Mouse (Mus musculus) megakaryocyte progenitor cell, adult 5-6 weeks (primary cell): ENCODE measurements at regions not wholly inside any gene's neighbourhood (a gene's known extent, or its start where the extent isn't known, plus 50 kb on each side); places are given as distances from the start of the nearest gene placed in this dataset.

Experiments
- ATAC-seq: replicated peaks from 2 replicates; pipeline ENCODE4 v1.8.0; 2016; ENCODE audit warnings: mild to moderate bottlenecking, moderate TSS enrichment, inconsistent platforms; ENCODE audit not compliant: poor library complexity

GRCm38 (mm10) chr16:74984207-74984606, 572.6 kb upstream of the Robo2 start:
- no peak for ATAC-seq

- no peak for ATAC-seq
Observed at GRCm38 (mm10) chr16:74966099-74966498, 554.5 kb upstream of the Robo2 start.

- no peak for ATAC-seq
Observed at GRCm38 (mm10) chr16:74929739-74930138, 518.1 kb upstream of the Robo2 start.

- ATAC-seq = peak; percentile 93
Observed at GRCm38 (mm10) chr16:74900835-74901234, 489.2 kb upstream of the Robo2 start.

GRCm38 (mm10) chr16:74887724-74888123, 476.1 kb upstream of the Robo2 start:
- ATAC-seq = no peak

GRCm38 (mm10) chr16:74878603-74879002, 467.0 kb upstream of the Robo2 start:
- no peak for ATAC-seq

GRCm38 (mm10) chr16:74873756-74874155, 462.1 kb upstream of the Robo2 start:
- no peak for ATAC-seq

GRCm38 (mm10) chr16:74857752-74858151, 446.1 kb upstream of the Robo2 start:
- ATAC-seq = peak; percentile 66

GRCm38 (mm10) chr16:74840006-74840405, 428.4 kb upstream of the Robo2 start:
- peak; percentile 55; the same call in 1 of the 2 replicates for ATAC-seq

- ATAC-seq = no peak
Observed at GRCm38 (mm10) chr16:74814386-74814785, 402.8 kb upstream of the Robo2 start.

- no peak for ATAC-seq
Observed at GRCm38 (mm10) chr16:74809154-74809825, 397.7 kb upstream of the Robo2 start.

GRCm38 (mm10) chr16:74806775-74807174, 395.1 kb upstream of the Robo2 start:
- ATAC-seq = no peak

GRCm38 (mm10) chr16:74801296-74801695, 389.7 kb upstream of the Robo2 start:
- peak; percentile 70 for ATAC-seq

GRCm38 (mm10) chr16:74796303-74796653, 384.7 kb upstream of the Robo2 start:
- no peak for ATAC-seq

GRCm38 (mm10) chr16:74795360-74796302, 384.0 kb upstream of the Robo2 start:
- no peak for ATAC-seq

GRCm38 (mm10) chr16:74785365-74786119, 373.9 kb upstream of the Robo2 start:
- ATAC-seq = no peak

GRCm38 (mm10) chr16:74780388-74780787, 368.8 kb upstream of the Robo2 start:
- no peak for ATAC-seq

- ATAC-seq = no peak
Observed at GRCm38 (mm10) chr16:74768264-74768663, 356.6 kb upstream of the Robo2 start.

GRCm38 (mm10) chr16:74756720-74757345, 345.2 kb upstream of the Robo2 start:
- ATAC-seq = no peak

- no peak for ATAC-seq
Observed at GRCm38 (mm10) chr16:74750900-74751299, 339.3 kb upstream of the Robo2 start.

GRCm38 (mm10) chr16:74749006-74749405, 337.4 kb upstream of the Robo2 start:
- no peak for ATAC-seq
